Mouse (Mus musculus) skeletal muscle tissue, adult 2 months (tissue): ENCODE measurements around the gene Pde2a.

ENCODE experiments used
- DNase-seq: peaks from one replicate; pipeline ENCODE4 v3.0.0-alpha.2; 2012; ENCODE audit warnings: low read depth, low spot score

The Pde2a gene

DNA sequence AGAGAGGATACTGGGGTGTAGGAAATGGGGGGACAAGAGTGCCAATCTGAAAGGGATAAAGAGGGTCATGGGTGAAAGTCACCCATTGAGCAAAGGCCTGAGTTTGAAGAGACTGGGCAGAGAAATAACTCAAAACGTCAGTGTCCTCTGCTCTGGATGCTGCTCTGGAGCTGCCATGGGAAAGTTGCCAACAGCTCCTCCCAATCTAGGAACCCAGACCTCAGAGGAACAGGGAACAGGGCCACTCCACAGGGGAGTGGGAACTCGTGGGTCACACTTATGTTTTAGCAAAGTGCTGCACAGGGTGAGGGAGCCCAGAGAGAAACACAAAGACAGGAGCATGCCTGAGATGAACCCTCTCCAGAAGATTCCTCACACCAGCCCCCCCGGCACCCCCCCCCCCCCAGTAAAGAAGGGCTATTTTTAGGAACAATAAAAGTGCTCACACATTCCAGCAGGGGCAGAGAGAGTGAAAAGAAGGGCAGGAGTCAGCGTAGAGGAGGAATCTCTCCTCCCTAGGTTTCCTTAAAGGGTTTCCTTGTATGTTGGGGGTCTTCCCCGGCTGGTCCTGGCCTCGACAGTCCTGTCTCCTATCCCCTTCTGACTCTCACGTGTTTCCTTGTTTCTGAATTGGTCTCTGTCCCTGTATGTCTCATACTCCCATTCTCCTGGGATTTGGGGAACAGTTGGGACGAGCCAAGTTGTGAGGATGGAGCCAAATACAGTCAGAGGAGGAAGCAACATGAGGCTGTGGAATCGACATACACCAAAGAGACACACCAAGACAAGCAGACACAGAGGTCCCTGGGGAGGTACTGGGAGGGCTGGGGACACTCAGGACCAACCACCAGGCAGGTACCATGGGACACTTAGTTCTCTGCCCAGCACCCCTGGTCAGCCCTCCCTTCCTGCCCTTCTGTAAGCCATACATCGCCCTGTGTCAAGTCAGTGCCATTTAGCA lies 51.4 kb downstream of the Pde2a start:
- no peak for DNase-seq

DNA sequence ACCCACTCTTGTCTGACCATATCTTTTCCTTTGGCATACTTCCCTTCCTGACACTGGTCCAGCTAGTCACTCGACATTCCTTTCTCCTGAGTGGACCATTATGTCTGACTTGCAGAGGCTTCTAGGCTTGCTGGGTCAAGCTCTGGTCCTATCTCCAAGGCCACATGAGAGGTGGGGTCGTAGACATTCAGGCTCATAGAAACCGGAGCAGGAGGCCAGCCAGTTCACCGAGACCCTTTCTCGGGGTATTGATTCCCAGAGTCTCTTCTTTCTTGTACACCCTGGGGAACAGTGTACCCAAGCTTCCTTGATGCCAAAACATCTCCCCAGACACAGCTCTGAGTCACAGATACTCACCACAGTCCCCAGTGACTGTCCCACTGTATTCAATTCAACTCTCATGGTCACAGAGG lies 52.9 kb downstream of the Pde2a start:
- no peak for DNase-seq

DNA sequence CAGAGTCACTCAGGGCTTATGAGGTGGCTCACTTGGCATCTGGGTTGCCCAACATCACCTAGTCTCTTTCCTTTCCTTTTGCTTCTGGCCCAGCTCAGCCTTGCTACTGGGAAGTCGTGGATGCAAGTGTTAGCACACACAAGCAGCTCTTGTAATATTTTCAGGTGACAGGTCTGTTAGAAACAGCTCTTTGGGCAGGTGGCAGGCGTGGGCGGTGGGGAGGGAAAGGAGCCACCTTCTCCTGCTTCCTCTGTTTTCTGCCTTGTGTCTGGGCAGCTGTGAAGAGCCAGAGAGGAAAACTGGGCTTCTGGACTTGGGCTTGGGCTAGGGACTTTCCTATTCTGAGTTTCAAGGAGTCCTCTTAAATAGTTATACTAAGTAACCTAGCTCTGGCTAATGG lies 54.5 kb downstream of the Pde2a start:
- no peak for DNase-seq

DNA sequence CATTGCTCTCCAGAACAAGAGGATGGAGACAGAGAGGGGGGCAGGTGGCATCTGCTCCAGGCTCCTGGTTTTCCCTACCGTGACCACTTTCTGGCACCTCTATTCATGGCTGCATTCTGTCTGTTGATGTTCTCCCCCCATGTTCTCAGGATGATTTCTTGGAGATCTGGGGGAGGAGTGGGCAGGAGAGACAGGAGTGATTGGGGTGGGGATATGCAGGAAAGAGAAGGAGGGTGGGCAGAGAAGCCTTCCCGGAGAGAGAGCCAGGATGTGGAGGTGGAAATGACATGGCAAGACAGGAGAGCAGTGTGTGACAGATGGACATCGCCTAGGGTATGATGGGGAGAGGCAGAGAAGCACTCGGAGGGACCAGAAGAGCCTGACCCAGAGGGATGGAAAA lies 55.0 kb downstream of the Pde2a start:
- no peak for DNase-seq

DNA sequence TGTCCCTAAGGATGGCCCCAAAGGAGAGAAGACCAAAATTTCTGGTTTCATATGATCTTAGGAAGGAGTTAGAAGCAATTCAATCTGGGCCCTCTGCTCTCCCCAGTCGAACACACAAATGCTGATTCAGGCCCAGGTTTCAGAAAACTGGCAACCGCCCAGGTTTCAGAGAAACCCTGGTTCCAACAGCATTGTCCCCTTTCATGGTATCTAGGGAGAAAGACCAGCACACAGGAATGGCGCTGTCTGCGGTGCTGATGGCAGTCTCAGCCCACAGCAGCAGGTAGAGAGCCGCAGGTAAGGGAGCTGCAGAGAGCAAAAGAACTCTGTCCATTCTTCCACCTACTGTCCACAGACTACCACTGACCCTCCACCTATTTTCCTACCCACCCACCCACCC lies 55.7 kb downstream of the Pde2a start:
- no peak for DNase-seq

DNA sequence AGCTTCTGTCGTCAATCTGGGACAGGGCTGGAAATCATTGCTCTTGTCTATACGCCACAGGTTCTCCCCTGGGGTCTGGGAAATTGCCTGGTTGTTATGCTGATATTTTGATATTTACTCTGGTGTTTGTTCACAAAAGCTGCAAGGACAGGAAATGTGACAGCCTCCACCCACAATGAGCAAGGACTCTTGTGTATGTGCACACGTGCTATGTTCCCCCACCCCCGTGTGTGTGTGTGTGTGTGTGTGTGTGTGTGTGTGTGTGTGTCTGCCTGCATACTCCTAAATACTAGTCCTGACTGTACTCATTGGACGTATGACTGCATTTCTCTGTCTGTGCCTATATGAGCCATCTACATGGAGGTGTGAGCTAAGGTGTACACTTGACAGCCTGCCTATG lies 56.6 kb downstream of the Pde2a start:
- DNase-seq: no peak

DNA sequence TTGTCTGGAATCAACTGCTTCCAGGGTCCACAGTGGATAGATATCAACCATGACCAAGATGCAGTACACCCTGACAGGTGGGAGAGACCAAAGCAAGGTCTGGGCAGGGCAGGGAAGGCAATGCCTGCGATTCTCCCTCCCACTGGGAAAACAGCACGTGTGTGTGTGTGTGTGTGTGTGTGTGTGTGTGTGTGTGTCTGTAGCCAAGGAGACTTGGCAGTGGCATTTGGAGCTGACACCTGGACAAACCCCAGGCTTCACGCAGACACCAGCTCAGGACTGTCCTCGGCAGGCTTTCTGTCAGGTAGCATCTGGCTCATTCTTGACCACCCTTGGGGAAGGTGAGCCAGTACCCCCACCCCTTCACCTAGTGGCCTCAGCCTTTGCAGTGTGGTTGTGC lies 58.4 kb downstream of the Pde2a start:
- no peak for DNase-seq

DNA sequence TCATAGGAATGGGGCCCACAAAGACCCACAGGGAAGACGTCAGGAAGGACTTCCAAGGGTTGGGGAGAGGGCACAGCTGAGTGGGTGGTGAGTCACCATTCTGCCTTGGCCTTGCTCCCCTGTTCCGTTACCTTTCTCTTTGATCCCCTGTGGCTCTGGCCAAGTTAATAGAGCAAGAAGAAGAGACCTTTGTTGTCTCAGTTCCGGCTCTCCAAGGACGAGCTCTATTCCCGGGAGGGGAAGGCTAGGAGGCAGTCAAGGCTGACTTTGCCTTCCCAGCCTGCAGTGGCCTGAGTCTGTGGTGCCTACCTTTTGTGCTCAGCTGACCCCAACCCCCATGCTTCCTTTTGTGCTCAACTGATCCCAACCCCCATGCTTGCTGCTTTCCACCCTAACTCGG lies 59.2 kb downstream of the Pde2a start:
- no peak for DNase-seq

DNA sequence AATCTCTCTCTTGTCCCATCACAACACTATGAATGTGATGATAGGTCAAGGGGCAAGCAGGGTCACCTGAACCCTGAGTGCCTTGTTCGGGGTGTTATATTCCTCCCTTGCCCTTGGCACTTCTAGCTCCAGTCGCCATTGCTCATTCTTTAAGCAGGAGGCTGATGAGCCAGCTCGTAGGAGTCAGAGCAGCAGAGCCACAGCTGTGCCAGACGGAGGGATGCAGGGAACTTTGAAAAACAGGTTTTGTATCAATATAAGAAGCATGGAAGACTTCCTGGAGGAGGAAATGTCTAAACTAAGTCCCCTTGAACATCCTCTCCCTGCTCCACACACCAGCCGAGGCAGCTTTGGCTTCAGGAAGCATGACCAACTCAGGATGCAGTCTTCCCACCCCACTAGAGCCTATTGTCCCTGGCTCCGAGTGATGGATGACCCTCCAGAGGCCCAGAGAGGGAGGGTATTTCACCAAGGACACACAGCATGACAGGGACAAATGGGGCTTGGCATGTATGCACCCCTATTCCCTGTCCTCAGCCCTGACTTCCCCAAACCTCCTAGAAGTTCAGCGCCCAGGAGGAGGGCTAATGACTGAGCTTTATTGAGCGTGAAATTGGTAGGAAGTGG lies 60.5 kb downstream of the Pde2a start:
- no peak for DNase-seq

DNA sequence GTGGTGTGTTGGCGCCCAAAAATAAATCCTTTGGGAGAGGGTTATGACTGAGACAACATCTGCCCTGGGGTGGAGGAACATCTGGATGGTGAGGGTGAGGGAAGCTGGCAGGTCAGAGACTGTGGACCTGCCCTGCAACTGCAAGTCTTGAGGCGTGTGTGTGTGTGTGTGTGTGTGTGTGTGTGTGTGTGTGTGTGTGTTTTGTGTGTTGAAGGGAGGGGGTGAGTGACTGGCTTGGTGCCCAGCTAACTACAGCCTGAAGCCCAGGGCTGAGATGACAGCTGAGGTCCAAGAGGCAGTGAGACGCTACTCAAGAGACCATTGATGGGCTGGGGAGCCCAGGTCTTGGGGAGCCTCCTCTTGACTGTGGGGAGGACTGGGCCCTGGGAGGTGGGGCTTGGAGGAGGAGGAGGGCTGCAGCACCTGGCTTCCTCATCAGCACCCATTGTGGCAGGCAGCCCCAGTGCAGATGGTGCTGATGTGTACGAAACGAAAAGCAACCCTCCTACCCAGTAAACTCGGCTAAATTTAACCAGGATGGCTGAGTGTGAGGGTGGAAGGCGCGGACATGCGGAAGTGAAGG lies 61.1 kb downstream of the Pde2a start:
- DNase-seq: no peak

DNA sequence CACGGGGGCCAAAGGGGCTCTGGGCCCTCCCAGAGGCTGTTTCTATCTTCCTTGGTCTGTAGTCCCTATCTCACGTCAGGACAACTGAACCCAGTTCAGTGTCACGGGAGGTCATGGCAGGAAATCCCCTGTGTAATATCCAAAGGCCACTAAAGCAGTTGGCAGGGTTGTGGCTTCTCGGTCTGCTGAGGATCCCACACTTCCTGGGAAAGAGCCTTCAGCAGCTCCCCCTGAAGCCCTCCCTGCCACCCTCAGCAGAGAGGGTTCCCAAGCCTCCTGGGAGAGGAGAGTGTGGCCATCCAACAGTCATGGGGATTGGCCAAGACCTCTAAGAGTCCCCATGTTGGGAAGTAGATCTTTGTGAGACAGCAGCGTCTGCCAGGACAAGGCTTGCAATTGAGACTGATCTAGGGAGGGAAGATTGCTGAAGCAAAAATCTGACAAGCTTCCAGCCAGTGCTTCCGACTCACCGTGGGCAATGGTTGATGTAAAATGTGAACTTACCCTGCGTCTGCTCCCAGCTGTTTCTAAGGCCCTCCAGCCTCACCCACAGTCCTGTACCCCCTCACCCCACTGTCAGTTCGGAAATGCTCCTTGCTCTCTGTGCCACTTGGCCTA lies 62.1 kb downstream of the Pde2a start:
- peak; percentile 41 for DNase-seq

DNA sequence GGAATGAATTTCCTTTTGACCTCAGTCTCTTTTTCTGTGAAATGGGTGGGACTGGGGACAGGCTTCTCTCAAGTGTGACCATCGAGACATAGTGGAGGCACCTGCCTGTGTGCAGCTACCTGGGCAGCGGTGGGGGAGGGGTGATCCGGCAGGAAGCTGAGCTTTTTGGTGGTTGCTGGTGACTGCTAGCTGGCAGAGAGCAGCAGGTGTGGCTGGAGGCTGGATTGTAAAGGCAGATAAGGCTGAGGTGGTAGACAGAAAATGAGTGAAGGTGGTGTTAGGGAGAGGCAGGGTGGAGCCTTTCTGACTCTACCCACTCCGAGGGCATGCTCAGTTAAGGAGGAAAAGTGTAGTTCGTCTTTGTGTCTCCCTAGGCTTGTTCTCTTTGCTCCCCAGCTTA lies 65.6 kb downstream of the Pde2a start:
- DNase-seq: no peak

DNA sequence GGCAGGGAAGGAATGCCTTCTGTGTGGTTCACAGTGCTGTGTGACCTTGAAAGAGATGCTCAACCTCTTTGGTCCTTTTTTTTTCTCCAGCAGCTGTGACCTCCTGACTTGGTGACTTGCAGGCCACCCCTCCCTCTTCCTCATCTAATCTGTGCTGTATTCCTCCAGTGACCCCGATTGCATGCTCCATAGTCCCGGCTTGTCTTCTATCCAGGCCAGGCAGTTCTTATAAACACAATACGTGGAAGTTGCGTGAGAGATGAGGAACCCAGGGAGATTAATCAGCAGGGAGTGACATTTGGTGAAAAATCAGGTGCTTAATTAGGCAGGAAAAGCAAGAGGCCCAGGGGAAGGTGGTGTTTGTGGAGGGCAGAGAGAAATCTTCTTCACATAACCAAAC lies 69.5 kb downstream of the Pde2a start:
- no peak for DNase-seq

DNA sequence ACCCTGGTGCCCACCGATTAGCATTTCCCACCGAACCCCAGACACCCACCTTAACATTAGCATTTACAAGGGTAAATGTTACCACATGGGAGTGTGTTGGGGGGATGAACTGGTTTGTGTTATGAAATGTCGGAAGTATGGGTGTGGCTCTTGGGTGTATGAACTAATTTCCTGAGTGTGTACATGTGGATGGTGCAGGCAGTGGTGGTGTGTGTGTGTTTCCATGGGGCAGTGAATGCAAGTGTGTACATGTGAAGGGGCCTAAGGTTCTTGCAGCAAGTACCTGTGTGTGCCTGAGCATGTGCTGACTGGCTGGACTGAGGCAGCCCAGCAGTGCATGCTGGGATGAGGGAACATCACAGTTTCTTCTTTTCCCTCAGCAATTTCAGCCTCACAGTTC lies 76.9 kb downstream of the Pde2a start:
- no peak for DNase-seq

DNA sequence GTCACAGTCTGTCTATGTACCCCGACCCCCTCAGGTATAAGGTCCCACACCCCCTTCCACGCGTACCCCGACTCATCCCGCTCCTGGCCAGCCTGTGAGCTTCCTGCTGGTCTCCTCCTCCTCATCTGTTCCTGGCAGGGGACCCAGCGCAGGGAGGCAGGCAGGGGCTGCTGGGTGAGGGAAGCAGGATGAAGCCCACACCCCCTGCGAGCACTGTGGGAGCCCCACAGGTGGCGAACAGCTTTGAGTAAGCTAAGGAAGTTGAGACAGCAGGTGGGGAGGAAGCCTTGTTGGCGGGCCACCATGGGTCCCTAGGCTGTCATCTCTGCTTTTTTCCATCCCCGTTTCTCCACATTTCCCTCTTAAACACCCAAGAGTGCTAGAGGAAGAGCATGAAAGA lies 77.8 kb downstream of the Pde2a start:
- DNase-seq: no peak

DNA sequence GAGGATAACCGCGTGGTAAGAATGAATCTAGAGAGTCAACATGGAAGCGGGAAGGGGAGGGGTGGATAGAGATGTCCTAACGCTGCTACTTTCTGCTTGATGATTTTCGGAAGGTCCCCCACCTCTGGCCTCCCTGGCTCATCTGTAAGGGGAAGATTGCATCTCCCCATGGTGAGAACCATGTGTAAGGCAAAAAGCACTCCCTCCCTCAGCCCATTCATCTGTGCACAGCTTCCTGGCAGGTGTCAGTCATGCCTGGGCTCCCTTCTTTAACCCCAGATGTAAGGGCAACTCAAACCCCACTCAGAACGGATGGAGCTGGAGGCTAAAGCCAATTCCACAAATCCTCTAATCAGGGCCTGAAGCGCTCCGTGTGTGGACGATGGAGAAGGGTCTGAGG lies 78.2 kb downstream of the Pde2a start:
- DNase-seq: no peak

DNA sequence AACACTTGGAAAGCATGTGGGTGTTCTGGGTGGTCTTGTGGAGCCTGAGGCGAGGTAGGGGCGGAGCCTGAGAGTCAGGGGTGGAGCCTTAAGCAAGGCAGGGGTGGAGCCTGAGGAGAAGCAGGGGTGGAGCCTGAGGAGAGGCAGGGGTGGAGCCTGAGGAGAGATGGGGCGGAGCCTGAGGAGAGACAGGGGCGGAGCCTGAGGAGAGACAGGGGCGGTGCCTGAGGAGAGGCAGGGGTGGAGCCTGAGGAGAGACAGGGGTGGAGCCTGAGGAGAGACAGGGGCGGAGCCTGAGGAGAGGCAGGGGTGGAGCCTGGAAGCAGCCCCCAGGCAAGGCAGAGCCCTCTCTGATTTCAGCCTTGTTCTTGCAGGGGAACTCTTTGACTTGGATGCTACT lies 79.7 kb downstream of the Pde2a start:
- DNase-seq: no peak

DNA sequence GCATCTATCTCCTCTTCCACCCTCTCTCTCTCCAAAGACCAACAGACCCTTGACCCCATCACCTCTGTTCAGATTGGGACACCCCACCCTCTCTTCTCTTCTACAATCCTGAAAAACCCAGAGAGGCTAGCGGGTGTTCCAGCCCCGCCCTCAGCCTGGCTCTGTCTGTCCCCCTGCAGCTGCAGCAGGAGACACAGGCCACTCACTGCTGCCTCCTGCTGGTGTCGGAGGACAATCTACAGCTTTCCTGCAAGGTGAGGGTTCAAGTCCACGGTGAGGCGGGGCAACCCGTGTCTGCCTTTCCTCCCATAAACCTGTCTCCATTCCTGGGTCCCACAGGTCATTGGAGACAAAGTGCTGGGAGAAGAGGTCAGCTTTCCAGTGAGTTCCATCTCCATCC lies 80.2 kb downstream of the Pde2a start:
- no peak for DNase-seq

DNA sequence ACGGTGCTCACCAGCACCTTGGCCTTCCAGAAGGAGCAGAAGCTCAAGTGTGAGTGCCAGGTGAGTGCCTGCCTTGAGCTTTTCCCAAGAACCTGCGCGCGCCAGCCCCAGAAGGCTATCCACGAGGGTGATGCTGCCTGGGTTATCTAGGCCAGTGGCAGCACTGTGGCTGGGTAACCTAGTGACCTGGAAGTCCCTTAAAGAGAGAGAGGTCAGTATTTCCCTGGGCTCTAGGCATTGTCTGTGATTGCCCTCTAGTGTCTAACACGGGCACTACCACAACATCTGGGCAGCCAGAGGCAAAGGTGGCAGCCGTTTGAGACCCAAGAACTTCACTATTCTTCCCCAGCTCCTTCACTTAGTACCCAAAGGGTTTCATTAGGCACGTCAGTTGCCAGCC lies 81.9 kb downstream of the Pde2a start:
- peak; percentile 69 for DNase-seq

DNA sequence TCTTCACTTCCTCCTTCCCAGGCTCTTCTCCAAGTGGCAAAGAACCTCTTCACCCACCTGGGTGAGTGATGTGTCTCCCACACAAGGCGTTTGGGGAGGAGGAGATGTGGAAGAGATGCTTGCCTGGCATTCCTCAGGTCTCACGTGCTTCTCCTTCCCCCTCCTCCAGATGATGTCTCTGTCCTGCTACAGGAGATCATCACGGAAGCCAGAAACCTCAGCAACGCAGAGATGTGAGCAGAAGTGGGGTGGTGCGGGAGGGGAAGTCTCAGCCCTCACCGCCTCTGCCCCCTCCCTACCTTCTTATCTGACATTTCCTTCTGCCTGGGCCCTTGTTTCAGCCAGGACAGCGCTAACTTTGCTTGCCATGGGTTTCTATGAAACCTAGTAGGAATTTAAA lies 82.3 kb downstream of the Pde2a start:
- no peak for DNase-seq

DNA sequence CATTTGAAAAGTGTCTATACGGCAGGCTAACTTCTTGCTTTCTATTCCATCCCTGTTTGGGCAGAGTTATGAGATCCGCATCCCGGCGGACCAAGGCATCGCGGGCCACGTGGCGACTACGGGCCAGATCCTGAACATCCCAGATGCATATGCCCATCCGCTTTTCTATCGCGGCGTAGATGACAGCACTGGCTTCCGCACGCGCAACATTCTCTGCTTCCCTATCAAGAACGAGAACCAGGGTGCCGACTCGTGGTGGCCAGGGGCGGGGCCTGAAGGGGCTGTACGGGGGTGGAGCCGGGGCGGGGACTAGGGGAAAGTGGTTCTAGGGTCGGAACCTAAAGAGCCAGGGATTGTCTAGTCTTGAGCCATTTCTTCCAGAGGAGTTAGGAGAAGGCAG lies 83.0 kb downstream of the Pde2a start:
- no peak for DNase-seq

DNA sequence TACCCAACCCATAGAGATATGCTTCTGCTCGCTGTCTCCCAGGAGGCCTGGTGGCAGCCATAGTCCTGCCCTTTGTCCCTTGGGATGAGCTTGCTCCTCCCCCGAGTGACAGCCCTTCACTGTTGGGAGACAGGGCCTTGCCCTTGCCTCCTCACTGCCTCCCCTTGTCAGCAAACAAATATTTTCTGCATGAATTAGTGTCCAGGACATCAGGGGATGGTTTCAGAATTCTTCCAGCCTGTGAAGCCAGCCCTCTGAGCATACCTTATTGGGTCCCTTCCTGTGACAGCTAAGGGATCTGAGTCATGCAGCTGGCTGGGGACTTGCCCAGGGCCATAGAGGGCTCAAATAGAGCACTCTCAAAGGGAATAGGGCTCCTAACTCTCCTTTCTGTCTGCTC lies 87.7 kb downstream of the Pde2a start:
- DNase-seq: no peak

DNA sequence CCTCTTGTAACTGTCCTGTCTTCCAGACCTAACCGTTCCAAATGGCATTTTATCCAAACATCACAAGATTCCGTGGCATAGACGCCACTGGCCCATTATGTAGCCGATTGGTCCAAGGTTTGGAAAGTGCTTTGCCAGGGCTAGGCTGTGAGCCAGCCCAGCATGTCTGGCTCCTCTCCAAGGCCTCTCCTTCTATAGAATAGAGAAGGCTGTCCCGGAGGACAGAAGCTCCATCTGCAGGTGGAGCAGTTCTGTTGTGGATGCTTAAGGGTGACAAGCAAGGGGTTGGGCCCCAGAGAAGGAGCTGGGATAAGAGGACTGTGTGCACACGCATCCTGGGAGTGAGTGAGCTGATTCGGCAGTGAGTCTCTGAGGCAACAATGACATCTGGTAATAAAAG lies 92.2 kb downstream of the Pde2a start:
- no peak for DNase-seq
